Mouse (Mus musculus): ENCODE results near the gene Mslnl.
"Not testable (repeated sequence)": the region's sequence is repeated elsewhere in the genome, so short reads cannot be mapped to it uniquely, and the experiment has no call there.

Mslnl gene

DNA sequence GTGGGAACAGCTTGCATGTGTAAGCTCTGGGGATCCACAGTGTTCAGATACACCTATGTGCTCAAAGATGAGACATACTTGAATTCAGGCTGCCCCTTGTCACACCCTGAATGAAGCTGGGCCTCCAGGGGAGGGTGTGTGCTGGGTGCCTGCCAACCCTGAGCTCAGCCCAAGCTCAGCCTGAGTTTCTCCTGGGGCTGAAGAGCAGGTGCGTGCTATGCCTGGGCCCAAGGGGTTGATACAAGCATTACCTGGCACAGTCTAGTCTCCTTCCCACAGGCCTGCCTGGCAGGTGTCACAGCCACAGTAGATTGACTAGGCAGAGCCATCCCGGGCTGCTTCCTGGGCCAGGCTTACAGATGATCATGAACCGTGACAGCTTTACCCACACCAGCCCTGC, at the start of gene Mslnl:
Gene Mslnl, plus strand, starts transcription at position 298 of the 400 bp plus-strand sequence.
- DNase-seq (ENCODE audit: extremely low spot score) = no peak

DNA sequence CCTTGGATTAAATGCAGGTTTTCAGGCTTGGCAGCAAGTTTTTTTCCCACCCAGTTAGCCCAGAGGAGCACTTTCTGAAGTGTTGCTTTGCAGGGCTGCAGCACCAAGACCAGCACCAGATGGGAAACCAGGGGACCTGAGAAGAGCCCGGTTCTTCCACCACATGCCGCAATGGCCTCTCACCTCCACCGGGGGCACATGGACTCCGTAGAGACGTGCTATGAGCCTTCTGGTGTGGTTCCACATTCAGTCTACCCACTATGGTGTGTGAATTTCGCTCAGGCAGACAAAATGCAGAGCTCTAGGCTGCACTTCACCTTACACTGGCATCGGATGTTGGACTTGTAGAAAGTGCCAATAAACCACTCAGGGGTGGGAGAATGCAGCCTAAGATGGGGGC, 49.5 kb upstream of the Mslnl start:
- no peak for DNase-seq (ENCODE audit: extremely low spot score)

DNA sequence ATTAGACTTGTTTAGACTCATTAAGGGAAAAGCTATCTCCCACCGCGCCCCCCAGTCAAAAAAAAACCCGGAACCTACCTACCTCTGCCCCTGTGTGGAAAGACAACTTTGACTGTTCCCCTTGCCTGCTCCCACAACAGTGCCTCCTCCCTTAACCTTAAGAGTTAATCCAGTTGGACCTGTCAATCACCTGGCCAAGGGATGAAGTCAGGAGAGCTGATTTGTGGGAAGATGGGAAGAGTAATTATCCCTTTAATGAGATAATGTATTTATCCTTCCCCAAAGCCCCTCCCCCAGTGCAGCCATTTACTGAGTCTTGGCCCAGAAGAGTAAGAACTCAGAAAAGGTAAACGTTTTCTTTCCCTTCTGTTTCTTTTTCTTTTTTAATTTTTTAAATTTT, 46.9 kb upstream of the Mslnl start:
- DNase-seq (ENCODE audit: extremely low spot score) = no peak

DNA sequence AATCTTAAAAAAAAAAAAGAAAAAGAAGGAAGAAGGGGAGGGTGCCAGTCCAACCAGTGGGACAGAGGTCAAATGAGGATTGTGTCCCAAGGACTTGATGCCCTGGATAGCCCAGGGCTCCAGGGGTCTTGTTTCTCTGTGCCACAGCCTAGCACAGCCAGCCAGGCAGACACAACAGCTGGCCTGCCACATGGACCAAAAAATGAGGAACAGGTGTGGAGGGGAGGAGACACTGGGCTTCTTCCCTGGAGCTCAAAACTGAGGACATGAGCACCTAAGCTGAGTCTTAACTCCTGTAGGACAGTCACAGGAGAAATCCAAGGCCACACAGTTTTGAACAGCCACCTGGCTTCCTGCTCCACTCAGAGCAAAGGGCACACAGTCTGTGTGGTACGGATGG, 39.6 kb upstream of the Mslnl start:
- no peak for DNase-seq (ENCODE audit: extremely low spot score)

DNA sequence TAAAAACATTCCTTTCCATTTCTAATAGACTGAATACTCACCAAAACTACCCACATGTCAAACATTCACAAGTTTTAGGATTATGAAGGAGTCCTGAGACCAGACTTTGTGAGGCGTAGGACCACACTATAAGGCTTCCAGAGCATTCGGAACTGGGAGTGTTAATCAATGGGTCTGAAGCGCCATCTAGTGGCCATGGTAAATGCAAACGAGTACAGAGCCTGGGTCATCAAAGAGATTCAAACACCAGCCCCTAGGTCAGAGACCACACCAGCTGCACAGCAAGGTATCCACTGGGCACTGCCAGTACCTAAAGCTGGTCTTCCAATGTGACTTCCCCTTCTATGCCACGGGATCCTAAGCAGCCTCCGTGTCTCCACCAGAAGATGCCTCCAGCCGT, 37.4 kb upstream of the Mslnl start:
- peak; percentile 83 for DNase-seq (ENCODE audit: extremely low spot score)

DNA sequence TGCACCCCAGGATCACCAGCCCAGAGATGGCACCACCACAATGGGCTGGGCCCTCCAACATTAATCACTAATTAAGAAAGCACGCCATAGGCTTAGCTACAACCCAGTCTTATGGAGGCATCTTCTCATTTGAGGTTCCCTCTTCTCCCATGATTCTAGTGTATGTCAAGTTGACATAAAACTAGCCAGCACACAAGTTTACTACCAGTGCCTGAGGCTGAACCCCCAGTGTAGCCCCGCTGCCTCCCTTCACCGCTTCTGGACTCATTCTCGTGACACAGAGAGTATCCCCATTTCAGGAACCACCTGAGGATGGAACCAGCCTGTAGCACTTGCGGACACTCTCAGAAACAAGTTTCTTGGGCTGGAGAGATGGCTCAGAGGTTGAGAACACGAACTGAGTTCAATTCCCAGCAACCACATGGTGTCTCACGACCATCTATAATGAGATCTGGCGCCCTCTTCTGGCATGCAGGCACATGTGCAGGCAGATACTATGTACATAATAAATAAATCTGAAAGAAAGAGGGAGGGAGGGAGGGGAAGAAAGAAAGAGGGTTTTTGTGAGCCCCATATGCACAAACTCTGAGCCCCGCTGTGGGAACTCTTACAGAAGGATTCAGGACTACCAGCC, 34.9 kb upstream of the Mslnl start:
- DNase-seq (ENCODE audit: extremely low spot score) = no peak

DNA sequence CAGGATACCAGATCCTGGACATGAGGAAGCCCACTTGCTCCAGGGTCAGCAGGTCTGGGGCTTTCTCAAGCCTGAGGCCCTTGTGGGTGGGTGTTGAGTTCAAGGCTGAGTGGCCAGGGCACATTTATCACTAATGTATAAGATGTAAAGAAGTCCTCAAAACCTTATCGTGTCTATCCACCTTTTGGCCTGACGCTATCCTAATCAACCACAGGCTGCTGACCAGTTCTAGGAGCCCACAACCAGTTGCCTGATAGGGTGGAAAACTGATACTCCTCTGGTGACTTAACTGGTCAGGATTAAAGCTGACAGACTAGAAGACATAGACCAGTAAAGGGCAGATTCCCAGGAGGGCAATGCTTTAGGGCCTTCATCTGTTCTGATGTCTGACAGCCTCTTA, 25.8 kb upstream of the Mslnl start:
- no peak for DNase-seq (ENCODE audit: extremely low spot score)

DNA sequence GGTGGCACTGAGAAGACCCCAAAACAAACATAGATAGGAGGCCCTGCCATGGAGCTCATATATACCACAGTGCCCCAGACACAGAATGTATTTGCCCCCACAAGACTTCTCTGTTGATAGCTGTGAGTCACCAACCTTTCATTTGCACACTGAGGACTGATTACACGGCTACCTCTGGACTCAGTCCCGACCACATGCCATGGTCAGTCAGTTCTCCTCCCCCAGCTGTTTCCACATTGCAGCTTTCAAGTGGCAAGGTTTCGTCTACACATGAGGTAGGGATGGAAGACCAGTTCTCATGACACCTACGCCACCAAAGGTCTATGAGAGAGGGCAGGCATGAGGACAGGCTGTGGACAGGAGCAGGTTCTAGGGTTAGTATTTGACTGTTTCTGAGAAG, 24.7 kb upstream of the Mslnl start:
- no peak for DNase-seq (ENCODE audit: extremely low spot score)

DNA sequence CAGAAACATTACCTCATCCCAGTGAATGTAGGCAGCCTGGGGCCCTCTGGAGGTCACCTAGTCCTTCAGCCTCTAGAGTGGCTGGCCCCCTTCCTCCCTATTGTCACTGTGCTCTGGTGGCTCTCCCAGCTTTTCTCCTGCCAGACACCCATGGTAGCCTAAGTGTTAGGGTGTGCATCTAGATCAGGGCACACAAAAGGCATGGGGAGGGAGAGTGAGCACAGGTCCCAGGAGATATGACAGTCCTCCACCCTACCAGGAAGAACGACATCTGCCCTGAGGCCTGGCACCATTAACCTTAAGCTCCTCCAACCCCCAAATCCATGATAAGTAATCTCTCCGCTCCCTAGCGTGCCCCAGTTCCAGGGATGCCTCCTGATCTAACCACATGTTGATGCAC, 20.2 kb upstream of the Mslnl start:
- DNase-seq (ENCODE audit: extremely low spot score) = no peak

DNA sequence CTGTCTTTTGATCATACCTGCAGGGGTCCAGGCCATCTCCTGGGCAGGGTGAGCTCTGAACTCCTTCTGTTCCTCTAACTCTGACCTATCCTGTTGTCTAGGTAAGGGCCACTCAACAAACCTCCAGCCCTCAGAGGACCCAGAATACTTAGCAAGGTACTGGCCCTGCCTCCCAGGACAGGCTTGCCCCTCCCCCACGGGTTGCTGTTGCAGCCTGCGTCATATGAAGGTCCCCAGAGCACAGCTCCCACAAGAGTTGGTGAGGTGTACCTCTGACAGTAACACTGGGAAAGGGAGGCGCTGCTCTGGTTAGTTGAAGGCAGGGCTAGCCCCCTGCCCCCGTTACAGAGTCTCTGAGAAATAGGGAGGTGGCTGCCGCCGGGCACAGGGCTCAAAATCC, 19.7 kb upstream of the Mslnl start:
- DNase-seq (ENCODE audit: extremely low spot score) = no peak

DNA sequence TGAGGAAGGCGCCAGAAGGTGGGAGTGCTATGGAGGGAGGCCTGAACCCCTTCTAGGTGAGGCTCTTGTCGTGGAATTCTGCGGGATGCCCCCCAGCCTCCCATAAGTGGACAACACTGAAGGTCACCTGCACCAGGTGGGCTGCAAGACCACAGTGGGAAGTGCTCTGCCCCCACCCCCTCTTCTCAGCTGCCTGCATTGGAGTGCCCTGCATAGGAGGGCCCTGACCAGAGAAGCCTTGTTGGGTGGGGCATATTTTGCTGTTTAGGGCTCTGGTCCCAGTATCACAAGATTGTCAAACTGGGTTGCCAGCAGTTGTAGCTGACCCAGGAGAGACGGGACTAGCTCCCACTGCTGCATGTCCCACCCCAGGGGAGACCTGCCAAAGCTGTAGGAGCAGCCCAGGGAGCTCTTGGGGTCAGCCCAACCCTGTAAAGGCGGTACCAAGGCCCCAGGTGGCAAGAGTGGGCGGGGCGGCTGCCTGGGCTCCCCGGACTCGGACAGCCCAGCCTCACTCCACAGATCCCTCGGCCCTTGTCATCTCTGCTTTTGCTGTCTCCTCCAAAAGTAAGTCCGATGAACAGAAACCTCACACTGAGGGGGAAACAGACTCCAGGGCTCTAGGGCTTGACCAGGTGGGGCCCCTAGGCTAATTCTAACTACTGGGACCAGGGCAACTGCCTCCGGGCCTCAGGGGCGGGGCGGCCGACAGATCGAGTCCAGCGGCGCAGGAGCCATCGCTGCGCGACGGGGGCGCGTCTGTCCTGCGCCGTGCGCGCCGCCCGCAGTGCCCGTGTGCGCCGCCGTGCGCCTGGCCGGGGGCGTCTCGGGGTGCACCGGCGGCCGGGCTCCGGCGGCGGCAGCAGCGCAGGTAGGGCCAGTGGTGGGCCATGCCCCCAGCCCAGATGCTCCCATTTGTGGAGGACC, 18.9 kb upstream of the Mslnl start, which contains the start of gene Gng13:
Gene Gng13, plus strand, starts transcription at position 461 of the 927 bp plus-strand sequence.
- peak; percentile 53 for DNase-seq (ENCODE audit: extremely low spot score)

DNA sequence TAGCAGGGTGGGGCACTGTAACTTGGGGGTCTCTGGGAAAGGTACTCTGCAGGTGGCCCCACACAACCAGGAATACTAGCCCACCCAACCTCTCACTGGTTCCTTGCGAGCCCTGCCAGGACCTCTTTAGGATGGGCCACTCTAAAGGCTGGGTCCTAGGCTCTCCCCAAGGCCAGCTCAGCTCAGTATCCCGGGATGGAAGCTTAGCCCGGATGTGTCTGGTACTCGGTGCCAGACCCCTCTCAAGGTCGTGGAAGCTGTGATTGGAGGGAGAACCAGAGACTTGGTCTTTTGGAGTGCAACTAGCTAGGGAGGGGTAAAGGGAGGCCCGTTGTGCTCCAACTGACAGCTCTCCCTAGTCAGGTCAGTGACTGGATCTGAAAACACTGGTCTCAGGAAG, 18.2 kb upstream of the Mslnl start:
- DNase-seq (ENCODE audit: extremely low spot score) = no peak

DNA sequence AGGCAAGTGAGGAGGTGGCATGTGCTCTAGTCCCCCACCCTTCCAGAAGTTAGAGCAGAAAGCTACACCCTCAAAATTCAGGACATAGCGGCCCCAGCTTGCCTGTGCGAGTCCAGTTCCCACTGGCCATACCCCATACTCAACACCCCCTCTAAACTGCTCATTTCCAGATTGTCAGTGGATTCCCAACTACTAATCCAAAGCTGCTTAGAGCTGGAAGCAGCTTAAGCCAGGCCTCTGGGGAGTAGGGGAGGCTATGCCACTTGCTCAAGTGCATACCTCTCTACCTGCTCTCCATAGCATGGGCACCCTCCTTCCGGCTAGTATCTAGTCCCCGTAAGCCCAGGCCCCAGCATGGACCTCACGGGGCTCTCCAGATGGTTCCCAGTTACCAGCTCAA, 14.4 kb upstream of the Mslnl start:
- no peak for DNase-seq (ENCODE audit: extremely low spot score)

DNA sequence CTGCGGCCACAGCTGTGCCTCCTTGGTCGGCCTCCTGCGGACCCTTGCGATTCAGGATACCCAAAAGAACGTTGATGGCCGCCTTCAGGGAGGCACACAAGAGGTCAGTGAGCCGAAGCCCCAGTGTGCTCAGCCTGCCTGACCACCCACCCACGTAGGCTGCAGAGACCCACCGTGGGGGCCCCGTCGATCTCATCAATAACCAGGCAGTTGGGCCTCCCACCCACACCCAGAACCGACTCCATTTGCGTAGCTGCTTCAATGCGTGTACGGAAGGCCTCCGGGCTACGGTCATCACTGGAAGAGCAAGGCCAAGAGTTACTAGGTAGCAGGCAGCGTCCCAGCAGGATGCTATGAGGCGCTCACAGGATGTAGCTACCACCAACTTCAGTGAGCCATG, 12.4 kb upstream of the Mslnl start:
- DNase-seq (ENCODE audit: extremely low spot score) = no peak

DNA sequence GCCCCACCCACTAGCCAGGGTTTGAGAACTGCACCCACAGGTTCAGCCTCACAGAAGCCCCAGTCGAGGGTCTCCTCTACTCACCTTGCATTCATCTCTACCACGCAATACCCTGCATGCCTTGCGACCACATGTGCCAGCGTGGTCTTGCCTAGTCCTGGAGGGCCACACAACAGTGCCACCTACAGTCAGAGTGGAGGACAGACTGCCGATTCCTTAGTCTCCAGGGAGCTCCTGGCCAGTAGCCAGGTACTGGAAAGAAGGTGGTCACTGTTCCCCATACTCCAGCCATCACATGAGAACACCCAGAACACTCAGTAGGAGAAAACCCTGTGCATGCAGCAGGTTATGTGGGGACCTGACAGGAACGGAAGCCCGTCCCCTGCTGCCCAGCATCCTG, 11.9 kb upstream of the Mslnl start:
- DNase-seq (ENCODE audit: extremely low spot score) = no peak

DNA sequence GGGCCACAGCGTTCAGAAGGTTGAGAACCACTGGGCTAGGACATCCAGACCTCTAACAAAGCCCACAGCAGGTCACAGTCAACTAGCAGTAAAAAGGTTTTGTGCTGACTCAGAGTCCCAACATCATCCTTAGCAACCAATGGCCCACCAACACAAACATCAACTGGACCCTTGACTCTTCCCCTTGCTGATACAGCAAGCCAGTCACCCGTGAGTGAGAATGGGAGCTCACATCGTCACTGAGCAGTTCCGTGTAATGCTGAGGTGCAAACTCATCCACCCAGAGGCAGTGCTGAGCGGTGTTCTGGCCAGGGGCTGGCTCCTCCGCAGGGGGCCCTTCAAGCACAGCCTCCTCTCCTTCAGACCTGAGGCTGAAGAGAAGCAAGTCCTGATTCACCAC, 10.6 kb upstream of the Mslnl start:
- no peak for DNase-seq (ENCODE audit: extremely low spot score)

DNA sequence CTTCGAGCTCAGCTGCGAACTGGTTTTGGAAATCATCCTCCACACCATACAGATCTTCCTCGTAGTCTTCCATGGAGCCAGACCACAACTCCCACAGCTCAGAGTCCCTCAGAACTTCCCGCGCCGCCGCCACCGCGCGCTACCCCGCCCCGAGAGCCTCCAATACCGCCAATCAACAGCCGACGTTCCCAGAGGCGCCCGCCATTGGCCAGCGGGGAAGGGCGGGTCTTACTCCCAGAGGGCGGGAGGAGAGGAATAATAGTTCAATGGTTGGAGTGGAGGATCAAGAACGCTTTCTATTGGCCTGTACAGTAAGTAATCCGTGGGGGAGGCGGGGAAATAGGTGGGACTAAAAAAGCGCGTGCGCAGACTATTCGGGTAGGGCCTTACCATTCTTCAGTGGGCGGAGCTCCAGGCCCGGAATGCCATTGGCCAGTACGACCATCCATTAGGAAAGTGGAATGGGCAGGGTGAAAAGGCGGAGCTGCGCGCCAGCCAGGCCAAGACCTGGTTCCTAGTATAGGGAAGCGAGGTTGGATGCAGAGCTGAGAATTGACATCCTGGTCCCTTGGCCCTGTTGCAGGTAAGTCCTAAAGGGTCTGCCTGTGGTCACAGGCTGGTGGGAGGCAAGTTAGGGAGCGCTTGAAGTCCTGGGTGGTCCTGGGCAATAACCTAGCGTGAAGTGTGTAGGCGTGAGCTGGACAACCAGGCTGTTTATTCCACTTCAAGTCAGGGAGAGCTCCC, 8.4 kb upstream of the Mslnl start, which contains the start of the genes Chtf18 and Rpusd1:
Gene Chtf18, minus strand, starts transcription at position 155 of the 744 bp plus-strand sequence.
Gene Rpusd1, plus strand, starts transcription at position 406 of the 744 bp plus-strand sequence.
- DNase-seq (ENCODE audit: extremely low spot score) = peak; percentile 98

DNA sequence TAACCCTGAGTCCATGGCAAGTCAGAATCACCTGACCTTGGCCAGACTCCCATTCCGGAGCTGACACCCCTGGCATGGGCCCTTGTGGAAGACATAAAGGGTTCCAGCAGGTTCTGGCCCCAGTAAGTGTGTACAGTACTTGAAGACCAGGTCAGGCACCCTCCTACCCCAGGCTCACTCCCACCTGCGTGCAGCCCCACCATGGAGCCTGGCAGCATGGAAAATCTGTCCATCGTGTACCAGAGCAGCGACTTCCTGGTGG, 7.9 kb upstream of the Mslnl start:
- no peak for DNase-seq (ENCODE audit: extremely low spot score)

DNA sequence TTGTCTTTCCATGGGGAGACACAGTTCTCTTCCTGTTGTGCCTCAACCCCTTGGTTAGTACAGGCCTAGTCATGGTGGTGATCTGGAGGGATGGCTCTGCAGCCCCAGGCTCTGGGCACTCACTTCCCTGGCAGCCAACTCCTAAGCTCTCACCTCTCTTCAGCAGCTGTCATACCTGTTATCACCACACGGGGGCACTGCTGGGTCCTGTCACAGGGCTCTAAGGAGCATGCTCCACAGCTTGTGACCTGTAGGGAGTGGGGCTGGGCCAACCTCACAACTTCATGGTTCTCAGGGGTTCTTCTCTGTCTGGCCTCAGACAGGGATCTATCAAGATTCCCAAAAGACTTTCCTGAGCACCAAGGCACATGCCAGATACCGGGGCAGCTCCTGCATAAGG, 3.8 kb upstream of the Mslnl start:
- peak; percentile 88 for DNase-seq (ENCODE audit: extremely low spot score)

DNA sequence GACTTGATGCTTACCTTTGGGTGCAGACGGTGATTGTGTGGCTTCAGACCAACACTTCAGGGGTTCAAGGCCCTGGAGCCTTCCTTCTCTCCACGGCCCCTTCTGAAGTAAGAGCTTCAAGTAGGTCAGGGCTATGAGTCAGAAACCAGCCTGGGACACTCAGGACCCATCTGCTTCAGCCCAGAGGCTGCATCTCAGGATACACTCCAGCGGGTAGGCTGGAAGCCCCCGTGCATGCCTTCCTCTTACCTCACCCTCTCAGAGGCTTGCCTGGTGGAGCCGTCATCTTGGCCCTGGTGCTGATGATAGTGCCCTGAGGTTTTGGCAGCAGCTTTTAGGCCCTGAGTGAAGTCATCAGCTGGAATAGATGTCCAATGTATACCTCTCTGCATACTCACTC, 596 bp upstream of the Mslnl start:
- DNase-seq (ENCODE audit: extremely low spot score) = no peak

DNA sequence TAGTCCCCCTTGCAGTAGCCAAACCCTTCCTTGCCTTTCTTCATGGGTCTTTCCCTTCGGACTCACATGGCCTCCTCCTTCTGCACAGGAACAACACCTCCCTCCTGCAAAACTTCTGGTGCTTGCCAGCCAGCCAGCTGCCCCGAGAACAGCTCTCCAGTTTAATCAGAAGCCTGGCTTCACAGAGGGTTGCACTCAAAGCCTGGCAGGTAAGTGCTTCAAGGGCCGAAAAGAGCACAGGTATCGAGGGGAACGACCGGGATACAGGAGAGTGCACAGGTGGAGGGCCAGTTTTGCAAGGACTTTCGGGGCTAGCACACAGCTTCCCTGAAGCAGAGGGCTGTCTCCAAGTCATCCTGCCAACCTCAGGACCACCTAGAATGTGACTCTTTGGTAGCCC, 3.0 kb downstream of the Mslnl start:
- no peak for DNase-seq (ENCODE audit: extremely low spot score)

DNA sequence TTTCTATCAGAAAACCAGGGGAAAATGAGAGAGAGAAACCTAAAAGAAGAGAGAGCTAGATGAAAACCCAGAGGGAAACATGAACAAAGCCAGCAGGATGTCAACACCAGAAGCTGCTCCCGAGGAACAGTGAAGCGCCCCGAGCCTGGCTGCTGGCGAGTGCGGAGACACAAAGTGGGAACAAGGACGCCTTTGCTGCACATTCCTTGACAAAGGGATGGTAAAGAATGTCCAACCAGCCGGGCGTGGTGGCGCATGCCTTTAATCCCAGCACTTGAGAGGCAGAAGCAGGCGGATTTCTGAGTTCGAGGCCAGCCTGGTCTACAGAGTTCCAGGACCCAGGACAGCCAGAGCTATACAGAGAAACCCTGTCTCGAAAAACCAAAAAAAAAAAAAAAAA, 5.6 kb downstream of the Mslnl start:
- DNase-seq (ENCODE audit: extremely low spot score) = not testable (repeated sequence)

DNA sequence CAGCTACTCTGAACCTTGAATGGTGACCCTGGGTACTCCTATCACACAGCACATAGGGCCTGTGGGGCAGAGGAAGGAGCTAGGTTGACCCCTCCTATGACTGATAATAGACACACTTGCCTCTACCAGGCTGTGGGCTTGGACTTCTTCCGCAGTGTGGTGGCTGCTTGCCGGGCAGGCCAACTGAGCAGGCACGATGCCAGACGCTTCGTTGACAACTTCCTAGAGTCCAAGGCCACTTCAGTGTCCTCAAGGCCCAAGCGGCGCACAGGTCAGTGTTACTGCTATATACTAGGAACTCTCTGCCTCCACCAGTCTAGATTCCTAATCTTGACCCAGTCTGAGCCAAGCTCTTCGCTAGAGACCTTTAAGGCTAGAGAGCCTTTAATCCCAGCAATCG, 8.0 kb downstream of the Mslnl start:
- no peak for DNase-seq (ENCODE audit: extremely low spot score)

Data from embryo, embryonic 9.5 days (tissue).